Comparison of ENCODE assay signal across 17 mouse cellular contexts in genomic region chr1:106132350-106132700, GRCm38 (mm10). TPM values are rescaled to one million over a fixed set of nuclear protein-coding genes. Genes with fewer than 3 reads are reported as not detected.
A peak's percentile ranks its signal among the peaks of the same experiment; 100 is the strongest.
DNase-seq lines count a peak whose midpoint lies in the region; ATAC-seq and TF ChIP-seq lines count a peak whose summit lies in the region.
"Had no signal": no experiment of that assay in that cellular context is flagged by ENCODE, and none has a peak within 500 bp of the region (broad histone marks: within the 10 kb centered on the region; RNA-seq: fewer than 3 reads in every experiment).

No protein-coding gene starts in this region.

- H3K27me3 ChIP-seq in hindbrain, embryonic 10.5 days (ENCODE audit: insufficient read depth, poor library complexity, severe bottlenecking): no peaks in the 10 kb centered on the region
- H3K27me3 ChIP-seq in hindbrain, postnatal 0 days (ENCODE audit: insufficient read depth, low read length): no peaks in the 10 kb centered on the region
- H3K27me3 ChIP-seq in midbrain, embryonic 11.5 days (ENCODE audit: control insufficient read depth, insufficient read depth, low read length): no peaks in the 10 kb centered on the region
- H3K27me3 ChIP-seq in midbrain, embryonic 16.5 days (ENCODE audit: control insufficient read depth, insufficient read depth, low read depth, low read length): no peaks in the 10 kb centered on the region
- H3K27me3 ChIP-seq in embryonic facial prominence, embryonic 10.5 days (replicated peaks; ENCODE audit: low read depth, poor library complexity, severe bottlenecking): no peaks in the 10 kb centered on the region
- H3K27me3 ChIP-seq: heart, embryonic 15.5 days; intestine, embryonic 15.5 days; limb, embryonic 12.5 days had no signal

- peak overlapping the region; percentile 56; the same call in 1 of the 2 replicates for H3K27ac ChIP-seq in hindbrain, embryonic 10.5 days
- H3K27ac ChIP-seq in hindbrain, postnatal 0 days: no peak overlapping the region
- no peak overlapping the region for H3K27ac ChIP-seq in midbrain, embryonic 11.5 days (ENCODE audit: low read depth, low read length)
- H3K27ac ChIP-seq in midbrain, embryonic 16.5 days (ENCODE audit: low read length): no peak overlapping the region
- peak overlapping the region; percentile 48; the same call in 1 of the 2 replicates for H3K27ac ChIP-seq in embryonic facial prominence, embryonic 10.5 days (replicated peaks)
- H3K27ac ChIP-seq: heart, embryonic 15.5 days; intestine, embryonic 15.5 days; limb, embryonic 12.5 days had no signal

- H3K4me3 ChIP-seq in hindbrain, embryonic 10.5 days: no peak overlapping the region
- no peak overlapping the region for H3K4me3 ChIP-seq in hindbrain, postnatal 0 days (ENCODE audit: low read length)
- H3K4me3 ChIP-seq in midbrain, embryonic 11.5 days (ENCODE audit: low read depth, low read length): no peak overlapping the region
- no peak overlapping the region for H3K4me3 ChIP-seq in midbrain, embryonic 16.5 days (ENCODE audit: low read depth, low read length)
- no peak overlapping the region for H3K4me3 ChIP-seq in embryonic facial prominence, embryonic 10.5 days
- H3K4me3 ChIP-seq: heart, embryonic 15.5 days; intestine, embryonic 15.5 days; limb, embryonic 12.5 days had no signal

- 53% methylated on average over 4 of the region's 4 CpGs for WGBS in hindbrain, embryonic 10.5 days
- WGBS in hindbrain, postnatal 0 days: 40% methylated on average over 4 of the region's 4 CpGs
- 62% methylated on average over 4 of the region's 4 CpGs for WGBS in midbrain, embryonic 11.5 days
- 39% methylated on average over 4 of the region's 4 CpGs for WGBS in midbrain, embryonic 16.5 days
- WGBS in embryonic facial prominence, embryonic 10.5 days: 48% methylated on average over 4 of the region's 4 CpGs

- peak; percentile 14 for DNase-seq in hindbrain, embryonic 10.5 days (ENCODE audit: low spot score)
- no peak for DNase-seq in hindbrain, postnatal 0 days (ENCODE audit: low spot score)
- no peak for DNase-seq in midbrain, embryonic 11.5 days (ENCODE audit: low spot score, missing footprints)
- peak; percentile 22 for DNase-seq in embryonic facial prominence, embryonic 10.5 days (ENCODE audit: low spot score)
- DNase-seq in mesoderm, embryonic 11.5 days (ENCODE audit: low read depth, low spot score): peak; percentile 27
- DNase-seq in right cerebral cortex, postnatal 10 days (ENCODE audit: low spot score in 2 of 2): no peak
- DNase-seq in layer of hippocampus, postnatal 10 days (ENCODE audit: low spot score in 2 of 2): no peak
- DNase-seq: gastrocnemius, postnatal 25 days; layer of hippocampus, postnatal 36 days; lung, adult 2 months; right cerebral cortex, postnatal 14 days; thymus, postnatal 36 days had no signal

- no peak for TF ChIP-seq CTCF in hindbrain, postnatal 0 days (IDR thresholded peaks at IDR 0.05; ENCODE audit: low read depth)

- no peak overlapping the region for H3K4me2 ChIP-seq in hindbrain, postnatal 0 days (ENCODE audit: low read depth, low read length)
- H3K4me2 ChIP-seq in midbrain, embryonic 11.5 days: no peak overlapping the region
- no peak overlapping the region for H3K4me2 ChIP-seq in midbrain, embryonic 16.5 days (ENCODE audit: low read length)
- H3K4me2 ChIP-seq: heart, embryonic 15.5 days; intestine, embryonic 15.5 days; limb, embryonic 12.5 days had no signal

- no peak for ATAC-seq in hindbrain, postnatal 0 days
- ATAC-seq in midbrain, embryonic 11.5 days (ENCODE audit: low FRiP score): peak; percentile 77
- no peak for ATAC-seq in midbrain, embryonic 16.5 days
- ATAC-seq: activated CD4-positive, CD25-positive, alpha-beta regulatory T cell, adult 4 months; intestine, embryonic 15.5 days had no signal

- no peaks in the 10 kb centered on the region for H3K36me3 ChIP-seq in hindbrain, embryonic 10.5 days
- H3K36me3 ChIP-seq in hindbrain, postnatal 0 days (ENCODE audit: insufficient read depth, low read length): no peaks in the 10 kb centered on the region
- H3K36me3 ChIP-seq in midbrain, embryonic 11.5 days (ENCODE audit: control insufficient read depth, insufficient read depth, low read length): no peaks in the 10 kb centered on the region
- H3K36me3 ChIP-seq in midbrain, embryonic 16.5 days (ENCODE audit: control insufficient read depth, insufficient read depth, low read length): no peaks in the 10 kb centered on the region
- H3K36me3 ChIP-seq in embryonic facial prominence, embryonic 10.5 days (replicated peaks): no peaks in the 10 kb centered on the region
- H3K36me3 ChIP-seq: heart, embryonic 15.5 days; intestine, embryonic 15.5 days; limb, embryonic 12.5 days had no signal

- H3K4me1 ChIP-seq in hindbrain, embryonic 10.5 days (replicated peaks): peaks cover 9% of the 10 kb centered on the region; the same call in 1 of the 2 replicates
- H3K4me1 ChIP-seq in hindbrain, postnatal 0 days (ENCODE audit: insufficient read depth, low read length): no peaks in the 10 kb centered on the region
- no peaks in the 10 kb centered on the region for H3K4me1 ChIP-seq in midbrain, embryonic 11.5 days (ENCODE audit: control insufficient read depth, insufficient read depth, low read length)
- H3K4me1 ChIP-seq in midbrain, embryonic 16.5 days (ENCODE audit: control insufficient read depth, insufficient read depth, low read length): no peaks in the 10 kb centered on the region
- peaks cover 12% of the 10 kb centered on the region for H3K4me1 ChIP-seq in embryonic facial prominence, embryonic 10.5 days
- H3K4me1 ChIP-seq: intestine, embryonic 15.5 days had no signal

- no peak overlapping the region for H3K9ac ChIP-seq in hindbrain, postnatal 0 days (replicated peaks; ENCODE audit: low read length)
- H3K9ac ChIP-seq in midbrain, embryonic 11.5 days (ENCODE audit: low read length): no peak overlapping the region
- H3K9ac ChIP-seq in midbrain, embryonic 16.5 days (ENCODE audit: low read depth, low read length): no peak overlapping the region
- H3K9ac ChIP-seq: heart, embryonic 15.5 days; intestine, embryonic 15.5 days; limb, embryonic 12.5 days had no signal

- H3K9me3 ChIP-seq in hindbrain, embryonic 10.5 days: no peaks in the 10 kb centered on the region
- no peaks in the 10 kb centered on the region for H3K9me3 ChIP-seq in hindbrain, postnatal 0 days (ENCODE audit: low read length)
- H3K9me3 ChIP-seq in midbrain, embryonic 11.5 days (ENCODE audit: control insufficient read depth, low read length): no peaks in the 10 kb centered on the region
- H3K9me3 ChIP-seq in midbrain, embryonic 16.5 days (replicated peaks; ENCODE audit: control insufficient read depth, low read length, poor library complexity, severe bottlenecking): no peaks in the 10 kb centered on the region
- no peaks in the 10 kb centered on the region for H3K9me3 ChIP-seq in embryonic facial prominence, embryonic 10.5 days
- H3K9me3 ChIP-seq: heart, embryonic 15.5 days; intestine, embryonic 15.5 days; limb, embryonic 12.5 days had no signal

RNA-seq across cellular contexts. Expression of gene Phlpp1, which starts 39.2 kb away (rescaled TPM):
- polyA plus RNA-seq in hindbrain, embryonic 10.5 days (2016; fragmentation: Nextera tagmentation; extraction: Ambion mirVana): 4.8 and 6.8 TPM in 2 replicates
- 38.0 and 38.1 TPM in 2 replicates for total RNA-seq in hindbrain, postnatal 0 days (2014; rRNA removed)
- polyA plus RNA-seq in hindbrain, postnatal 0 days (2015; fragmentation: Nextera tagmentation; extraction: Ambion mirVana): 6.0 and 6.4 TPM in 2 replicates
- polyA plus RNA-seq in midbrain, embryonic 11.5 days (2014; fragmentation: Nextera tagmentation; extraction: Ambion mirVana): 6.2 and 6.8 TPM in 2 replicates
- polyA plus RNA-seq in midbrain, embryonic 16.5 days (2015; fragmentation: Nextera tagmentation; extraction: Ambion mirVana): 7.1 TPM in 2 replicates
- 3.7 and 3.8 TPM in 2 replicates for polyA plus RNA-seq in embryonic facial prominence, embryonic 10.5 days (2016; fragmentation: Nextera tagmentation; extraction: Ambion mirVana)
- 10 to 100 TPM; 56.4 to 64.3 TPM for total RNA-seq in layer of hippocampus, postnatal 10 days (2021)

Comparison
In these comparisons a context has a peak if more than half of its experiments do, and no peak if none do; other contexts are left out.
1. DNase-seq: peak in hindbrain, embryonic 10.5 days (single experiment), embryonic facial prominence, embryonic 10.5 days (single experiment) and mesoderm, embryonic 11.5 days (single experiment); none in hindbrain, postnatal 0 days (single experiment), midbrain, embryonic 11.5 days (single experiment), right cerebral cortex, postnatal 10 days (0 of 2) and layer of hippocampus, postnatal 10 days (0 of 2).
2. H3K27ac ChIP-seq: peak in hindbrain, embryonic 10.5 days (single experiment) and embryonic facial prominence, embryonic 10.5 days (single experiment); none in hindbrain, postnatal 0 days (single experiment), midbrain, embryonic 11.5 days (single experiment) and midbrain, embryonic 16.5 days (single experiment).